Mouse (Mus musculus) WW6 (cell line): ENCODE data around the gene Syt17.

Source experiments
- DNase-seq: peaks from one replicate; pipeline ENCODE4 v3.0.0-alpha.2; 2013; ENCODE audit warnings: low read depth, low spot score

The Syt17 gene

DNA sequence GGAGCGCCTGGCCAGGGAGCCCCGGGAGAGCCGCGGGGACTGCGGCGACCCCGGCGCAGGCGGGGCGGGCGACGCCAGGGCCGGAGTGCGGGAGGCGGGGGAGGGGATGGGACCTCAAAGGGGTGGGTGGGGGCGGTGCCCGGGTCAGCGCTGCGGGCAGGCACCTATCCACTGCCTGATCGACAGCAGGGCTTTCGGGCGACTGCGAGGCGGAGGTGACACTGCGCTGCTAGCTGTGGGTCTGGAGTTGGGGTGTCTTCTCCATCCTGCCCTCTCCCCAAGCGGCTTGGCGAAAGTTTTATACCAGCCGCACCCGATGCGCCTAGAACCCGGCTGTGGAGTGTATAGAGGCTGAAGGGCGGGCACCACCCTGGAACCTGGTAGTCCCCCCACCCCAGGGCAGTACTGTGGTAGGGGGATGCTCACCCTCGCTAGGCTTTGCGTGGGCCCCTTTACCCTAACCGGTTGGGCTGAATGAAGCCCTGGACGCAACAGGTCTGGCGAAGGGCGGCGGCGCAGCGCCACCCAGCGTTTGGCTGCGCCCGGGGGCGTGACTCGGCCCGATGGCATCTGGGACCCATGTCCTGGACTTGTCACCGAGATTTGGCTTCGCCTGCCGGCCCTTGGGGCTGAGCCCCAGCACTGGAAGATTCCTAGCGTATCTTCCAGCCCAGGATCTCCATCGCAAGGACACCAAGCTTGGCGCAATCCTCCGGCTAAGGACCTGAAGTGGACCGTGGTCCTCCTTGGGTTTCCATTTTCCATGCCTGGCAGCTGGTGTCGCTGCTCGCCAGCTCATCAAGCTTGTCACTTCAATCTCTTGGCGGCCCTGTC, at the start of gene Syt17:
TSS of gene Syt17 (minus strand) at position 89 of the 834 bp plus-strand sequence.
- no peak for DNase-seq

DNA sequence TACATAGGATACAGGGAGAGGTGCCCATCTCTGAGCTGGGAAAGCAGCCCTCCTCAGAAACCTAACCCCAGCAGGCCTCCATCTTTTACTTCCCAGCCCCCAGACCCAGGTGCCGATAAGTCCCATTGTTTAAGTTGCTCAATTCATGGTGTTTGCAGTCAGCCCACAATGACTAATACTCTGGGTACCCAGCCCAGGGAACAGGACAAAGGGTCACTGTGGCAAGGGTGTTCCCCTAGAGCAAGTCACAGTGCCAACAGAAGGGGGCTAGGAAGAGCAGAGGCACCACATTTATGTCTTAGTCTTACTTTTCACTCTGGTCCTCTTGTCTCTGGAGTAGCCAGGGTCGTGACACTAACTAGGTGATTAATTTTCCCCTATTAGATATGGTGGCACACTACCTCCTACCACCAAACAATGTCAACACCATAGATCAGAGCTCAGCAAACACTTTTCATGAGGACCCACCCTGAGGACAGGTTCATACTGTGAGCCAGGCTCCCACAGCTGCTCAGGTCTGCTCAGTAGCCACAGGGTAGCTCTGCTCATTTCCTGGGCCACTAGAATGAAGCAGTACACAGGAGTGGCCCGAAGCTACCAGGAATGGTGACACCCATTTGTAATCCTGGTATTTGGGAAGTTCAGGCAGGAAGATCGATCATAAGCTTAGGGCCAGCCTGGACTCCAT, 47.0 kb upstream of the Syt17 start:
- no peak for DNase-seq

GRCm38 (mm10) chr7:118493892-118494291, 45.9 kb upstream of the Syt17 start:
- no peak for DNase-seq

- peak; percentile 22 for DNase-seq
Measured at GRCm38 (mm10) chr7:118491431-118492147, 43.6 kb upstream of the Syt17 start, which contains the start of gene Itpripl2. Gene Itpripl2, minus strand, starts transcription at chr7:118491975.

- DNase-seq = peak; percentile 18
Measured at GRCm38 (mm10) chr7:118490666-118491430, 42.8 kb upstream of the Syt17 start.

DNA sequence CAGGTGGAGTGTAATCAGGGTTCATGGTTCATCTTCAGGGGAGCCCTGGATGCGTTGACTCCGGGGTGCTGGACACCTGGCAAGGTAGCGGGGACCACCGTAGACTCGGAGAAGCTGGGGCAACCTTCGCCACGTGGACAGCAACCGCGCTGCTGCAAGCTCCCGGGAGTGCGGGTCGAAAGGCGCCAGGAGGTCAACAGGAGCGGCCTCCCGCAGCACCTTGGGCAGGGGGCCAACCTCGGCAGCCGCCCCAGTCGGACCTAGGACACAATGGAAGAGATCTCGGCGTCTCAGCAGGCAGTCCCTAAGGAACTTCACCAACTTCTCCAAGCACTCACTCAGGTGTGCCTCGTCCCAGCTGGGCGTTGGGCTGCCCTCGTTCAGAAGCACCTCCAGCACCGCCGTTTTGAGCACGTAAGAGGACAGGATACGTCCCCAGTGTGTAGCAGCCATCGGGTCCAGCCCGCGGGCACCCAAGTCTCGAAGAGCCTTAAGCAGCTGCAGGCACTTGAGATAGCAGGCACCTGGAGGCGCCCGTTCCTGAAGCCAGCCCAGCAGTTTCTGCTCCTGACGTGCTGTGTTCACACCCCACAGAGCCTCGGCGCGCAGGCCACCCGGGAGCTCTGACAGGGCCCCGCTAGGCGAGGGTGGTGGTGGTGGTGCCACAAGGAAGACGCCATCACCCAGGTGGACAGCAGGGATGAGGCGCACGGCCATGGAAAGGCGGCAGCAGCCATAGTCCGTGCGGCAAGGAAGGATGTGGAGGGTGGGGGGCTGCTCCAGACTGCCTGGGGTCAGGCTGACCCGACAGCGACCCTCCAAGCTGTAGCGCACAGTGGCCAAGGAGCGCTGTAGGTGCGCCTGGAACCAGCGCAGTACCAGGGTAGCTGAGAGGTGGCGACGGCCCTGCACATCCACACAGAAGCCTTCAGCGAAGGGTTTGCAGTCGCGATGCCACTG, 42.0 kb upstream of the Syt17 start:
- DNase-seq = peak; percentile 20

DNA sequence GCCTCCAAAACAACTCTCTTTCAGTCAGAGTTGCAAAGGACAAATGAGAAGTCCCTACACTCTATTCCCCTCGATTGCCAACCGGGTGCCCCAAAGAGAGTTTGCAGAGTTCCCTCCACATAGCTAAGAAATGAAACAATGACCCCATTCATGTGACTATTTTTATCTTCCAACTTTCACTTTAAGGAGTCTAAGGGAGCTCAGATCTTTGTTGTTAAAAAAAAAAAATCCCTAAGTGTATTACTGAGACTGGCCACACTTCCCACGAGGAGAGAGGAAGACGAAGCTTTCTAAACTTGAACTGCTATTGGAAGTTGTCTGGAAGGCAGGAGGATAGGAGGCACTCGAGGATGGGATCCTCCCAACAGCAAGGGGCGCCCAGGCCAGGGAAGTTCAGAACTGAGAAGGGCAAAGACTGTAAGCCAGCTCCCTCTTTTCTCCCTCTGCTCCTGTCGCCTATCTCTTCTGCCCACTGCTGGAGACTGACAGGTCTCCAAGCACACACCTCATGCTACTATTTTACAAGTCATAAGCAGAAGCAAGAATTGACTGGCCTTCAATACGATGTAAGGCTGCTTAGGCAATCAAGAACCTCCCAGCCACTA, 40.1 kb upstream of the Syt17 start:
- no peak for DNase-seq

- no peak for DNase-seq
Measured at GRCm38 (mm10) chr7:118486917-118487316, 38.9 kb upstream of the Syt17 start.

GRCm38 (mm10) chr7:118483996-118484395, 36.0 kb upstream of the Syt17 start:
- DNase-seq = no peak

GRCm38 (mm10) chr7:118482001-118482400, 34.0 kb upstream of the Syt17 start:
- DNase-seq = no peak

GRCm38 (mm10) chr7:118481047-118481810, 33.2 kb upstream of the Syt17 start:
- DNase-seq = no peak

DNA sequence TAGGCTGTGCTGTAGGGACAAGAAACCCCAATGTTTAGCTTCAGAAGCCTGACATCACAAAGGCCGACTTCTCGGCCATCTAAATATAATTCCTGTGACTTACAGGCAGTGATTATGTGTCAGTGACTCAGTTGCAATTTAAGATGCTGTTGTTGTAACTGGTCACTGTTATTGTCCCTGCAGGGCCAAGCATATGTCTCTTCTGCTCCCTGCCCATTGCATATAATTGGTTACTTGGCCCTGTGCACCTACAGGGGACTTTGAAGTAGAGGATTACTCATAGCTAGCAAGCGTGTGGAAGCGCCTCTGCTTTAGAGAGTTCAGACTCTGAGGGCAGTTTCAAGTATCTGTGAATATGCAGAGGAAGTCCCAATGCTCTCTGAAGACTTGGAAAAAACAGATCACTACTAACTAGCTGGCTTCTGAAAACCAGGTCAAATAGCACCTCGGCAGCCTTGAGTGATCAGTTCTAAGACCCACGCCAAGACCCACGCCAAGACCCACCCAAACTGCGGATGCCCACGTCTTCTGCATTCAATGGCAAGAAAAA, 32.2 kb upstream of the Syt17 start:
- DNase-seq = no peak

- DNase-seq = no peak
Measured at GRCm38 (mm10) chr7:118478835-118479312, 30.9 kb upstream of the Syt17 start.

- DNase-seq = no peak
Measured at GRCm38 (mm10) chr7:118476428-118476827, 28.4 kb upstream of the Syt17 start.

DNA sequence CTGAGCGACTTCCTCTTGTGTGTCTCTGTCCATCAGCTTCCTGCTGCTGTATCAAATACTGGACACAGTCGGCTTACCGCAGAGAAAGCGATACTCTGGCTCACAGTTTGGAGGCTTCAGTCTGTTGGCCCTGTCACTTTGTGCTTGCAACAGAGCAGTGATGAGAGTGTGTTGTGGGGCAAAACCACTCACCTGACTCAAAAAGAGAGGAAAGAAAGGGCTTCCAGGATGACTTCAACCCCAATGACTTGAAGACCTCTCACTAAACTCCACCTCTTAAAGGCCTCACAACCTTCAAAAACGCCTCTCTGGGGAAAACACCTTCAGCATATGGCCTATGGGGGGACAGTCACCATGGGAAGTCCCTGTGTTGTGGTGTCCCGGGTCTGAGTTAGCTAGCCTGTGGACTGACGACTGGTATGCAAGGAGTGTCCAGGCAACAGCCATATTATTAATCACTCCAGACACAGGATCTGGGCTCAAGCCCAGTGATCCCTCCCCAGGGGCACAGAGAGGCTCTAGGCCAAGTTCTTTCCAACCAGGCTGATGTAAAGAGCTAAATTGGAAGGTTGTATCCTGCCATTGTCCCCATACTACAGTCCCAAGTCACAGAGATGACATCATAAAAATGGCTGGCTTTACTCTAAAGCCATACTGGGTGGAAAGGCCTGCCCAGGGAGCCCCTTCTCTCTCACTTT, 27.1 kb upstream of the Syt17 start:
- DNase-seq = no peak

- no peak for DNase-seq
Measured at GRCm38 (mm10) chr7:118472886-118473285, 24.9 kb upstream of the Syt17 start.

DNA sequence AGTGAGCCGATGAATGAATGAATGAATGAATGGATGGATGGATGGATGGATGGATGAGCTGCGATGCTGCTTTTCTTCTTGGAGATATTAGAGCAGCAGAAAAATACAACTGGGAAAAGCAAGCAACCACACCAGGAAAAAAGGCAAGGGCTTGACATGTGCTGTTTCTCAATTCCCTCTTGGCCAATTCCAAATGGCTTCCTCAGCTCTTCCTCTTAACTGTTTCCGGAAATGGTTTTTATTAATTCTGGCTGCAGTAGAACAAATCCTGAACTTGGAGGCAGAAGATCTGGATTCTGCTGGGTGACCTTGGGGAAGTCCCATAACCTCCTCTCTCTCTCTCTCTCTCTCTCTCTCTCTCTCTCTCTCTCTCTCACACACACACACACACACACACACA, 20.0 kb upstream of the Syt17 start:
- no peak for DNase-seq

GRCm38 (mm10) chr7:118464432-118464831, 16.4 kb upstream of the Syt17 start:
- no peak for DNase-seq
